Mouse (Mus musculus): ENCODE results near the gene Filip1.
A peak's percentile ranks its signal among the peaks of the same experiment; 100 is the strongest.

DNA sequence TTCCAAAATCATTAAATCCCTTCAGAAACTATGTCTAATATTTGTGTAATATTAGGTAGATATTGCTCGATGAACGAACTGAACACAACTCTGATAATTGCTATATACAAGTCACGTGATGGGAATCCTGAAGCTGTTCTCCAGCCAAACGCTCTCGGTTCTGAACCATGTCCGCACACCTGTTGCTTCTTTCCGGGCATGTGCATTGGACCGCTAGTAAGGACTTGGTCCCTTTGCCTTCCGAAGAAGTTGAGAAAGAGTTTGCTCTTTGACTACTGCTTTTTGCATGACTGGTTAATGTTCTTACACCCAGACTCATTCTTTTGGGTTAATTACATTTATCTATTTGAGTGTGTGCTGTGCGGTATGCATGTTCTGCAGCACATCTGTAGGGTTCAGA is 207.2 kb downstream of the Filip1 start:
- TF ChIP-seq CTCF (IDR thresholded peaks at IDR 0.05; ENCODE audit: control insufficient read depth, insufficient read depth, insufficient read length) (no peak), USF1 (IDR thresholded peaks at IDR 0.05; ENCODE audit: low read depth) (peak; percentile 53), MAX (IDR thresholded peaks at IDR 0.05) (no peak), CEBPB (IDR thresholded peaks at IDR 0.05; ENCODE audit: low read depth) (no peak), MYOG (IDR thresholded peaks at IDR 0.05; ENCODE audit: control insufficient read depth, extremely low read depth, insufficient read length) (no peak), MYOD1 (IDR thresholded peaks at IDR 0.05; ENCODE audit: control insufficient read depth, insufficient read length, low read depth) (no peak), FOSL1 (IDR thresholded peaks at IDR 0.05; ENCODE audit: insufficient read depth, low read length, poor library complexity, severe bottlenecking) (no peak)

All from C2C12 (cell line).